ENCODE assay signal across 10 mouse cellular contexts in genomic region chr19:5083961-5084833, GRCm38 (mm10). TPM values are rescaled to one million over a fixed set of nuclear protein-coding genes. Genes with fewer than 3 reads are reported as not detected.
DNase-seq lines count a peak whose midpoint lies in the region; ATAC-seq and TF ChIP-seq lines count a peak whose summit lies in the region.
"Had no signal": no experiment of that assay in that cellular context is flagged by ENCODE, and none has a peak within 500 bp of the region (broad histone marks: within the 10 kb centered on the region; RNA-seq: fewer than 3 reads in every experiment).

No protein-coding gene starts in this region.

- ATAC-seq in forebrain, embryonic 12.5 days (ENCODE audit: low FRiP score): no peak
- no peak for ATAC-seq in intestine, postnatal 0 days

- H3K27me3 ChIP-seq in forebrain, embryonic 12.5 days: peaks cover 72% of the 10 kb centered on the region
- peaks cover 58% of the 10 kb centered on the region for H3K27me3 ChIP-seq in intestine, postnatal 0 days (replicated peaks; ENCODE audit: control insufficient read depth, insufficient read depth, low read length)

- TF ChIP-seq CTCF in intestine, postnatal 0 days (IDR thresholded peaks at IDR 0.05; ENCODE audit: low read depth): no peak
- no peak for TF ChIP-seq CTCF in olfactory bulb, adult 2 months (IDR thresholded peaks at IDR 0.05; ENCODE audit: insufficient read depth, low read depth, low read length)

- H3K4me2 ChIP-seq in forebrain, embryonic 12.5 days: peak overlapping the region; percentile 83; the same call in 1 of the 2 replicates
- peak overlapping the region; percentile 84 for H3K4me2 ChIP-seq in intestine, postnatal 0 days (replicated peaks; ENCODE audit: low read depth)

- DNase-seq in left cerebral cortex, postnatal 25 days (ENCODE audit: low spot score in 2 of 2): peak; percentile 28 to 61
- no peak for DNase-seq in left cerebral cortex, adult 8-10 months (ENCODE audit: low spot score in 2 of 2)
- DNase-seq in T-cell, adult 2 months (ENCODE audit: low spot score): no peak
- no peak for DNase-seq in urinary bladder, adult 2 months (ENCODE audit: low spot score)
- no peak for DNase-seq in left cerebral cortex, adult 18-20 months (ENCODE audit: low spot score in 2 of 2)
- DNase-seq: gastrocnemius, postnatal 36 days had no signal

- 66% methylated on average over 3 of the region's 3 CpGs for WGBS in forebrain, embryonic 12.5 days
- WGBS in intestine, postnatal 0 days: 64% methylated on average over 3 of the region's 3 CpGs
- WGBS in olfactory bulb, adult 2 months: 32% methylated on average over 3 of the region's 3 CpGs

- H3K4me3 ChIP-seq in forebrain, embryonic 12.5 days (replicated peaks): peak overlapping the region; percentile 48; the same call in 1 of the 2 replicates
- H3K4me3 ChIP-seq in intestine, postnatal 0 days (ENCODE audit: low read depth, low read length): peak overlapping the region; percentile 53; the same call in 1 of the 2 replicates
- peak overlapping the region; percentile 70 for H3K4me3 ChIP-seq in olfactory bulb, adult 2 months (ENCODE audit: insufficient read depth, low read depth, low read length)

- H3K27ac ChIP-seq in forebrain, embryonic 12.5 days: no peak overlapping the region
- H3K27ac ChIP-seq in intestine, postnatal 0 days (ENCODE audit: low read depth, low read length): no peak overlapping the region
- peak overlapping the region; percentile 81 for H3K27ac ChIP-seq in olfactory bulb, adult 2 months (ENCODE audit: insufficient read depth, low read depth, low read length)

- intact Hi-C loops in left cerebral cortex, postnatal 25 days (cut with DNase I): loop anchor here (5.0 kb wide), 1 partner anchor 37 kb away; no protein-coding TSS in a partner anchor

- no peaks in the 10 kb centered on the region for H3K9me3 ChIP-seq in forebrain, embryonic 12.5 days
- H3K9me3 ChIP-seq in intestine, postnatal 0 days (ENCODE audit: control insufficient read depth): no peaks in the 10 kb centered on the region
- H3K9me3 ChIP-seq: megakaryocyte, embryonic 14.5 days had no signal

- peaks cover 22% of the 10 kb centered on the region for H3K4me1 ChIP-seq in forebrain, embryonic 12.5 days
- H3K4me1 ChIP-seq in intestine, postnatal 0 days (replicated peaks; ENCODE audit: control insufficient read depth, insufficient read depth, low read length): peaks cover 5% of the 10 kb centered on the region; the same call in 1 of the 2 replicates
- peaks cover 26% of the 10 kb centered on the region for H3K4me1 ChIP-seq in olfactory bulb, adult 2 months (ENCODE audit: control insufficient read depth, insufficient read depth, low read length)

- TF ChIP-seq POLR2A in olfactory bulb, adult 2 months (IDR thresholded peaks at IDR 0.05; ENCODE audit: insufficient read depth, low read depth, low read length): no peak

- no peak overlapping the region for H3K9ac ChIP-seq in forebrain, embryonic 12.5 days
- H3K9ac ChIP-seq in intestine, postnatal 0 days (ENCODE audit: low read depth, low read length): no peak overlapping the region

- H3K36me3 ChIP-seq in forebrain, embryonic 12.5 days (replicated peaks): no peaks in the 10 kb centered on the region
- H3K36me3 ChIP-seq in intestine, postnatal 0 days (ENCODE audit: control insufficient read depth, insufficient read depth): no peaks in the 10 kb centered on the region

RNA-seq across cellular contexts. Expression of gene Tmem151a, which starts 1.1 kb away (rescaled TPM):
- total RNA-seq in left cerebral cortex, postnatal 25 days (2021): 100 to 1,000 TPM; 163 to 164 TPM
- 100 to 1,000 TPM; 135 to 156 (median 139) TPM for total RNA-seq in left cerebral cortex, adult 8-10 months (2022)
- polyA plus RNA-seq in forebrain, embryonic 12.5 days (2016; fragmentation: Nextera tagmentation; extraction: Ambion mirVana): 1.7 and 2.0 TPM in 2 replicates
- polyA plus RNA-seq in intestine, postnatal 0 days (2015; fragmentation: Nextera tagmentation; extraction: Ambion mirVana): 4.0 TPM in 2 replicates
- polyA plus RNA-seq in olfactory bulb, adult 2 months (2012; ENCODE audit: insufficient read depth, insufficient read length, low replicate concordance, missing spikeins): not detected in 2 replicates
- 2.8 and 3.9 TPM in 2 replicates for polyA plus RNA-seq in urinary bladder, adult 2 months (2012; rRNA removed)
- 100 to 1,000 TPM; 146 to 149 TPM for total RNA-seq in left cerebral cortex, adult 18-20 months (2021)

RNA-seq across cellular contexts. Expression of gene Yif1a, which starts 4.1 kb away (rescaled TPM):
- total RNA-seq in left cerebral cortex, postnatal 25 days (2021): 10 to 100 TPM; 24.6 to 26.0 TPM
- total RNA-seq in left cerebral cortex, adult 8-10 months (2022): 10 to 100 TPM; 25.3 to 31.3 (median 28.6) TPM
- 54.4 and 56.4 TPM in 2 replicates for polyA plus RNA-seq in forebrain, embryonic 12.5 days (2016; fragmentation: Nextera tagmentation; extraction: Ambion mirVana)
- 182 and 198 TPM in 2 replicates for polyA plus RNA-seq in intestine, postnatal 0 days (2015; fragmentation: Nextera tagmentation; extraction: Ambion mirVana)
- polyA plus RNA-seq in olfactory bulb, adult 2 months (2012; ENCODE audit: insufficient read depth, insufficient read length, low replicate concordance, missing spikeins): not detected in 2 replicates
- polyA plus RNA-seq in urinary bladder, adult 2 months (2012; rRNA removed): 122 and 131 TPM in 2 replicates
- 10 to 100 TPM; 21.6 to 25.5 TPM for total RNA-seq in left cerebral cortex, adult 18-20 months (2021)

RNA-seq across cellular contexts. Expression of gene Cnih2, which starts 14.1 kb away (rescaled TPM):
- total RNA-seq in left cerebral cortex, postnatal 25 days (2021): 100 to 1,000 TPM; 274 to 282 TPM
- 100 to 1,000 TPM; 172 to 193 (median 184) TPM for total RNA-seq in left cerebral cortex, adult 8-10 months (2022)
- 168 and 180 TPM in 2 replicates for polyA plus RNA-seq in forebrain, embryonic 12.5 days (2016; fragmentation: Nextera tagmentation; extraction: Ambion mirVana)
- 5.6 and 5.8 TPM in 2 replicates for polyA plus RNA-seq in intestine, postnatal 0 days (2015; fragmentation: Nextera tagmentation; extraction: Ambion mirVana)
- polyA plus RNA-seq in olfactory bulb, adult 2 months (2012; ENCODE audit: insufficient read depth, insufficient read length, low replicate concordance, missing spikeins): not detected in 2 replicates
- 1.5 TPM in 2 replicates for polyA plus RNA-seq in urinary bladder, adult 2 months (2012; rRNA removed)
- total RNA-seq in left cerebral cortex, adult 18-20 months (2021): 100 to 1,000 TPM; 215 to 221 TPM

RNA-seq across cellular contexts. Expression of gene Cd248, which starts 16.3 kb away (rescaled TPM):
- 1 to 10 TPM; 4.6 to 5.4 TPM for total RNA-seq in left cerebral cortex, postnatal 25 days (2021)
- total RNA-seq in left cerebral cortex, adult 8-10 months (2022): 1 to 10 TPM; 5.3 to 6.6 (median 6.1) TPM
- polyA plus RNA-seq in forebrain, embryonic 12.5 days (2016; fragmentation: Nextera tagmentation; extraction: Ambion mirVana): 16.4 and 17.1 TPM in 2 replicates
- 19.9 and 23.0 TPM in 2 replicates for polyA plus RNA-seq in intestine, postnatal 0 days (2015; fragmentation: Nextera tagmentation; extraction: Ambion mirVana)
- not detected in 2 replicates for polyA plus RNA-seq in olfactory bulb, adult 2 months (2012; ENCODE audit: insufficient read depth, insufficient read length, low replicate concordance, missing spikeins)
- polyA plus RNA-seq in urinary bladder, adult 2 months (2012; rRNA removed): 77.2 and 103 TPM in 2 replicates
- total RNA-seq in left cerebral cortex, adult 18-20 months (2021): 1 to 10 TPM; 3.5 to 4.5 TPM

RNA-seq across cellular contexts. Expression of gene Rab1b, which starts 22.7 kb away (rescaled TPM):
- 100 to 1,000 TPM; 157 to 159 TPM for total RNA-seq in left cerebral cortex, postnatal 25 days (2021)
- total RNA-seq in left cerebral cortex, adult 8-10 months (2022): 100 to 1,000 TPM; 146 to 171 (median 156) TPM
- 232 and 237 TPM in 2 replicates for polyA plus RNA-seq in forebrain, embryonic 12.5 days (2016; fragmentation: Nextera tagmentation; extraction: Ambion mirVana)
- polyA plus RNA-seq in intestine, postnatal 0 days (2015; fragmentation: Nextera tagmentation; extraction: Ambion mirVana): 185 TPM in 2 replicates
- polyA plus RNA-seq in olfactory bulb, adult 2 months (2012; ENCODE audit: insufficient read depth, insufficient read length, low replicate concordance, missing spikeins): not detected in 2 replicates
- polyA plus RNA-seq in urinary bladder, adult 2 months (2012; rRNA removed): 148 and 154 TPM in 2 replicates
- 100 to 1,000 TPM; 157 to 165 TPM for total RNA-seq in left cerebral cortex, adult 18-20 months (2021)

Comparison
In these comparisons a context has a peak if more than half of its experiments do, and no peak if none do; other contexts are left out.
1. DNase-seq: peak in left cerebral cortex, postnatal 25 days (2 of 2); none in left cerebral cortex, adult 8-10 months (0 of 2), T-cell, adult 2 months (single experiment), urinary bladder, adult 2 months (single experiment) and left cerebral cortex, adult 18-20 months (0 of 2).
2. RNA of gene Yif1a, which starts 4.1 kb away (polyA plus RNA-seq): 182 to 198 TPM in intestine, postnatal 0 days, 122 to 131 TPM in urinary bladder, adult 2 months and 54.4 to 56.4 TPM in forebrain, embryonic 12.5 days; not detected in olfactory bulb, adult 2 months; every median in the first group is over 10 times any median in the second.
3. Peak in every context shown above with its lines, with median percentiles within 50 percentile points of each other: H3K4me3 ChIP-seq.